Mouse (Mus musculus) monocyte, adult 5-6 weeks (primary cell): ENCODE results near the gene Mink1. TPM values are rescaled to one million over a fixed set of nuclear protein-coding genes. Genes with fewer than 3 reads are reported as not detected.

Experiments
- ATAC-seq: fragments of 153-309, 156-312 bp; replicated peaks from 2 replicates; pipeline ENCODE4 v1.8.0; 2017; ENCODE audit warnings: mild to moderate bottlenecking; ENCODE audit not compliant: low TSS enrichment, insufficient number of reproducible peaks, severe bottlenecking, poor library complexity, low FRiP score
- total RNA-seq: library from RNA; stranded (forward); fragments of 200-1000, 200-491, 200-594 nt; gene quantifications from 3 replicates; pipeline ENCODE4 v1.2.3, GENCODE M21; 2017

Gene Mink1
- total RNA-seq, 1 experiment from 2014 or later = 50.8 TPM

DNA sequence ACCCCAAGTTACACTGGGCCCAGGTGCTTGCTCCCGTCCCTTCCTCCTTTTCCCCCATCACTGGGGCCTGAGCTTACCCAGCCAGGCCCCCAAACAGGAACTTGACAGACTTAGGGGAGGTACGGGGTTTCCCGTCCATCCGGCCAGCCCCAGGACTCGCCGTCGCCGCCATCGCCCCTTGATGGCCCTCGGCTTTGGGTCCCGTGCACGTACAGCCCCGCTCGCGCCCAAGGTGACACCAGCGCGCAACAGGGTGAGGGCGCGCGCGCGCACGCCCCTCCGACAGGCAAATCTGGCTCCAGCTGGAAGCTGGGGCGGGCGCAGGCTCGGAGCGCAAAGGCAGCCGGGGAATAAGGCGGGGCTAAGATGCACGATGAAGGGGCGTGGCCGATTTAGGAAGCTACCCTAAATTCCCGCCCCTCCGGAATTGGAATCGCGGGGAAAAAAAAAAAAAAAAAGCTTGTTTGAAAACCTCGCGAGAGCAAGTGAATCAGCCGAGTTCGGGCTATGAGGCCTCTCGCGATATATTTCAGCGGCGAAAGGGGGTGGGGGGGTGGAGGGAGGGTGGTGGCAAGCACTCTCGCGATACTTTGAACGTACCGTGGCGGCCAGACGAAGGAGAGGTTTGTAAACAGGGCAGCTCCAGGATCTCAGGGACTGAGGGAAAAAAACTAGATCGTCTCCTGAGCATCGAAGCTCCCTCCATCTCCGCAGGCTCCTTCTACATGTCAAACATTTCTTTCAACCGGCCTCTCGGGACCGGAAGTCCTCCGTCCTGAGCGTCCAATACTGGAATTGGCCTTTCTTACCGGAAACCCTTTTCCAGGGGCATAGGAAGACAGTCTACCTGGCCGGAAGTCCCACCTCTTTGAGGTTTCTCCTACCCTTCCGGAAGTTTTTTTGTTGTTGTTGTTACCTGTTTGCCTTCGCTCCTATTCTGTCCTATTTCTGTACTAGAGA is 84.3 kb downstream of the Mink1 start, which contains the start of the genes Rnf167 and Slc25a11:
Gene Rnf167 (plus strand): TSS at position 545 of the 960 bp plus-strand sequence.
Gene Slc25a11 (minus strand): TSS at position 789 of the 960 bp plus-strand sequence.
- ATAC-seq = peak; percentile 76

DNA sequence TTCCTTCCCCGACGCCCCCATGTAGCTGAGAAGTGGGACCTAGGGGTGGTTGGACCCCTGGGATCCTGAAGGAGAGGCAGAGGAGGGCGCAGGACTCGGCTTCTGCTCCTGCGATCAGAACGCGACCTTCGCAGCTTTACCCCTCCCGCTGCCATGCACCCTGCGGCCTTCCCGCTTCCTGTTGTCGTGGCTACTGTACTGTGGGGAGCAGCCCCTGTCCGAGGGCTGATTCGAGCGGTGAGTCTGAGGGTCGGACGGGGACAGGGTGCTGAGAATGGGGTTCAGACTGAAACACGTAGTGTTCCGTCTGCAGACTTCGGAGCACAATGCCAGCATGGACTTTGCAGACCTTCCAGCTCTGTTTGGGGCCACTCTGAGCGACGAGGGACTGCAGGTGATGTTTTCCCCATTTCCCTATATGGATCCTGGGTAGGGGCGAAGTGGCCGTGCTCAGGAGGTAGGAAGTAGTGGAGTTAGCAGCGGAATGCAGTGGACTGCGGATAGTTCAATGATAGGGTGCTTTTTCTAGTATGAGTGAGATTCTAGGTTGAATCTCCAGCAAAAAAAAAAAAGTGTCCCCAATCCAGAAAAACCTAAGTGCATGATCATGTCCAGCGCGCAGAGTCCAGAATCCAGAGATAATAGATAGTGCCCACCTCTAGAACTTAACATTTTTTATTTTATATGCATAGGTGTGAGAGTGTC is 85.2 kb downstream of the Mink1 start:
- ATAC-seq = no peak

DNA sequence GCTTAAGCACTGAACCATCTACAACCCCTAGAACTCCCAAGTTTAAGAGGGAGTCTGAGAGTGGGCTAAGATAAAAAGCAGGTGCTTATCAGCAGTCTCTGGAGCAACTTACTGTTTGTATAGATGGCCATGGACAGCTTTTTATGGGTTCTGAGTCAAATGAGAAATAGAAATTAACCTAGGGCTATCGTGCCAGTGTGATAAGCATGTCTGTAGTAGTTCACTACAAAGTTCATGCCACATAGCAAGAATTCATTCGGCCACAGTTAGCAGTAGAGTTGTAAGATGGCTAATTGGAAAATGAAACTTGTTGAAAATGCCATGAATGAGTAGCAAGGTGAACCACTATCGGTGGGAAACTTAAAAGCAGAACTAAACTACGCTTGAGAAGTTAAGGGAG is 85.8 kb downstream of the Mink1 start:
- ATAC-seq = no peak

DNA sequence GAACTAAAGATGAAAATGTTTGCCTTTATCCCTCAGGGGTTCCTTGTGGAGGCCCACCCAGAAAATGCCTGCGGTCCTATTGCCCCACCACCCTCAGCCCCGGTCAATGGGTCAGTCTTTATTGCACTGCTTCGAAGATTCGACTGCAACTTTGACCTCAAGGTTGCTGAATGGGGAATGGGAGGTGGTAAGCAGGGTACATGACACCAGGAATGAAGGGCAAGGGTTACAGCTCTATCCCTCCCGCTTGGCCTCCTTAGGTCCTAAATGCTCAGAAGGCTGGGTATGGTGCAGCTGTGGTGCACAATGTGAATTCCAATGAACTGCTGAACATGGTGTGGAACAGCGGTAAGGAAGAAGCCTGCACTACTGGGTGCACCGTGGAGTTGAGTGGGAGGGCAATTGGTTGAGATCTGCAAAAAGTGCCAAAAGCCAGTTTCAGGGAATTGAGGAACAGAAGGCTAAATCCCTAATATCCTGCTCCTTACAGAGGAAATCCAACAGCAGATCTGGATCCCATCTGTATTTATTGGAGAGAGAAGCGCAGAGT is 86.6 kb downstream of the Mink1 start:
- ATAC-seq = no peak

DNA sequence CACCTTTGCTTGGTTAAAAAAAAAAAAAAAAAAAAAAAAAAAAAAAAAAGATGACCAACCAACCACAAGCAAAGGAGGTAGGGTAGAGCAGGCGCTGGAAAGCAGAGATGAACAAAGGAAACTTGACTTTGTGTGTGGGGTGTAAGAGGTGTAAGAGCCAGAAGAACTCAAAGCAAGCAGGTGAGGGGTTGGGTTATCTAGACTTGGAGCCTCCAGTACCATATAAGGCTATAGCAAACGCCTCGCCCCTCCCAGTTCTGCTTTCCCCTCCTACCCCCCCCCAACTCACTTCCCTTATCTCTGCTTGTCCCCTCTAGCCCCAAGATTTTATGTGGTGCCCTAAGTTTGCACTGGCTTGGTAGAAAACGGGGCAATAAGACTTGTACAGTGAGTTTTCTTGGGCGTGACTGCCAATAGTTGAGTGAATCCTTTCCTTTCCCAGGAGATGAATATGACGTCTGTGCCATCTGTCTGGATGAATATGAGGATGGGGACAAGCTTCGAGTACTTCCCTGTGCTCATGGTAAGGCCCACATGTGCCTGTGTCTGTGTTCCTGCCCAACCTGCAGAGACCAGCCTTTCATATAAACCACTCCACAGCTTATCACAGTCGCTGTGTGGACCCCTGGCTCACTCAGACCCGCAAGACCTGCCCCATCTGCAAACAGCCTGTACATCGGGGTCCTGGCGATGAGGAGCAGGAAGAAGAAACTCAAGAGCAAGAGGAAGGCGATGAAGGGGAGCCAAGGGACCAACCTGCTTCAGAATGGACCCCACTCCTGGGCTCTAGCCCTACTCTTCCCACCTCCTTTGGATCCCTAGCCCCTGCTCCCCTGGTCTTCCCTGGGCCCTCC is 87.9 kb downstream of the Mink1 start:
- no peak for ATAC-seq

DNA sequence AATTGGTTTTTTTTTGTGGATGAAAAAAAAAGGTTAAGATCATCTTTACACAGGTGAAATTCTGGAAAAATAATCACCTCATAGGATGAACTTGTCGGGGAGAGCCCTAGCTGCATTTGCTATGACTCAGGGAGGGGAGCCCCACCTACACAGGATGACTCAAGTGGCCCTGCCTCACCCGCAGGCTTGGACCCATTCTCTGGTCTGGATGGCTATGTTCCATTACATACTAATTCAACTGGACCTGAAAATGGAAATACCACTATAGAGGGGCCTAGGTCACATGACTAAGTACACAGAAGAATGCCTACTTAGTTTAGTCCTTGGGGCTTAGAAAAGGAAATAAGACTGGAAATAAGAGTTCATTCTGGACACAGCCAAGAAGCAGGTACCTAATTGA is 88.7 kb downstream of the Mink1 start:
- ATAC-seq = no peak

DNA sequence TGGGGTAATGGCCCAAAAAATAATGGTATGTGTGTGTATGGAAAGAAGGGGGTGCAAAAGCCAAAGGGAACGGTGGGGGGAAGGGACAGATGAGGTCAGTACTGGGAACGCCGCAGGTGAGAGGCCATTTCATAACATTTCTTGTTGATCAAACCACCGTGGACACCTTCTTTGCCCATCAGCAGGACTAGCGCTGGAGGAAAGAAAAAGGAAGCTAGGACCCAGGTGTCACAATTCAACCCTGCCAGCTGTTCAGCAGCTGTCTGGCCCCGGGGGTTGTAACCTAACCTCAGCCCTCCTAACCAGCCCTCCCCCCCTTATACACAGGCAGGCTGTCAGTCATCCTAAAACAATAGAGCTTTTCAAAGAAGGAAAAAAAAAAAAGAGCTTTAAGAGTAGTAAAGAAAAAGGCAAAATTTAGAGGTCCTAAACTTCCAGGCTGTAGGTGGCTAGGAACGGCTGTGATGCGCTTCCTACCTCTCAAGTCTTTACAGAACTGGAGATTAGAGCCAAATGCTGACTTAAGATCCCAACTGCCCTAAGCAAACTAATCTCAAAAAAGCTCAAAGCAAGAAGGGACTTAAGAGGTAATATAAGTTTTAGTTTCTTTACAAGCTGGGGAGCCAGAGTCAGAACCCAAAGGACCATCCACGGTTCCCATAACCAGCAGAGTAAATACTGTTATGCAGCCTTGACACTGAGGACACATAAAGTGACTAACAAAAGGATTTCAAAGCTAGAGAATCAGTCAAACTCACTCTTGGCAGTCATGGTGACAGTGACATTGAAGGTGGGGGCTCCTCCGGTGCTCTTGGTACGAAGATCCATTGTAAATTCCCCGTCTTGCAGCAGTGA is 89.6 kb downstream of the Mink1 start:
- ATAC-seq = no peak

DNA sequence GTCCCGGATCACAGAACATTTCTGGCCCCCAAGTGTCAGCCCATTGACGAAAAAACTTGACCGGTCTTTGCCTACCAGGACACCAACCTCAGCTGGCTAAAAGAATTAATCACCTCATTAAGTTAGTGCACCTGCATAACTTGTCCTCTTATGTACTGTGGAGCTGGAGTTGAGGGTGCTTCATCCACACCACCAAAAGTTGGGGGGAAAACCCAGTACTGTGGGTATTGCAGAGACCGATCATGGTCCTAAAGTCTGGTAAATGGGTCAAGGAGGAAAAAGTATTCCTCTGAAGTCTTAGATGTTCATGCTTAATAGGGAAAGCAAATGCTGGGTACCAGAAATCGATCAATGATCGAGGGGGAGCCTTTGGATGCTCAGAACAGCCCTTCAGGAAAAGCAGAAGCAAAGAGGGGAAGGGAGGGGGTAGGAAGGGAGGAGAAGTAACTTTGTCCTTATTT is 90.2 kb downstream of the Mink1 start:
- no peak; the same call in 1 of the 2 replicates for ATAC-seq

DNA sequence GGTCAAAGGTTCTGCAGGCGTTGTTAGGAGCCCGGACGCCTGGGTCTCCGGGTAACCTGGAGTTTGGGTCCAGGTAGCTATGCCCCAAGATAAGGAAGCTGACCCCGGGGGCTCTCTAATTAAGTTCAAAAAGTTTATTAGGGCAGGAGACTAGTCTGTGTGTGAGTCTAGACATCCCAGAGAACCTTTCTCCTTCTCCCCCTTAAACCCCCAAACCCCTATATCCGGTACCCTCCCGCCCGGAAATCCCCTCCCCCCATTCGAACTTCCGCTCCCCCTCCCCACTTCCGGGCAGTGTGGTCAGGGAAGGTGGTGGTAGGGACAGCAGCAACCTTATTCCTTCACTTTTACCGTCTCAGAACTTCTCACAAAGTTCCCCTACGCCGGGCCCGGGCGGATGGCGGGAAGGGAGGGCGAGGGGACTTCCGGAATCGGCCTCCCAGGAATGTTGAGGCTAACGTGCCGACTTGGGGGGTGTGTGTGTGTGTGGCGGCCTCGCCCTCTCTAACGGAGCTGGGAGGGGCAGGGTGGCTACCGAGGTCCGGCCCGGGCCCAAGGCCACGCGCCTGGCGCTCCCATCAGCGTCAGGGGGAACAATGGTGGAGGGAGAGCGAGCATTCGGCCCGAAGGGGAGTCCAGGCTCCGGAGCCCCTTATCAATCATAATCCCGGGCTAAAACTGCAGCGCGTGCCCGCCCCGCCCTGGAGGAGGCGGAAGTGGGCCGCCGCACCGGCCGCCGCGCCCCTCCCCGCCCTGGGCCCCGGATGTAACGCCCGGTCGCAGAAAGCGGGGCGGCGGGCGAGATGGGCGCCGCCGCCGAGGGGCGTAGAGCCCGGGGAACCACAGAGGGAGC is 90.9 kb downstream of the Mink1 start:
- ATAC-seq = no peak

DNA sequence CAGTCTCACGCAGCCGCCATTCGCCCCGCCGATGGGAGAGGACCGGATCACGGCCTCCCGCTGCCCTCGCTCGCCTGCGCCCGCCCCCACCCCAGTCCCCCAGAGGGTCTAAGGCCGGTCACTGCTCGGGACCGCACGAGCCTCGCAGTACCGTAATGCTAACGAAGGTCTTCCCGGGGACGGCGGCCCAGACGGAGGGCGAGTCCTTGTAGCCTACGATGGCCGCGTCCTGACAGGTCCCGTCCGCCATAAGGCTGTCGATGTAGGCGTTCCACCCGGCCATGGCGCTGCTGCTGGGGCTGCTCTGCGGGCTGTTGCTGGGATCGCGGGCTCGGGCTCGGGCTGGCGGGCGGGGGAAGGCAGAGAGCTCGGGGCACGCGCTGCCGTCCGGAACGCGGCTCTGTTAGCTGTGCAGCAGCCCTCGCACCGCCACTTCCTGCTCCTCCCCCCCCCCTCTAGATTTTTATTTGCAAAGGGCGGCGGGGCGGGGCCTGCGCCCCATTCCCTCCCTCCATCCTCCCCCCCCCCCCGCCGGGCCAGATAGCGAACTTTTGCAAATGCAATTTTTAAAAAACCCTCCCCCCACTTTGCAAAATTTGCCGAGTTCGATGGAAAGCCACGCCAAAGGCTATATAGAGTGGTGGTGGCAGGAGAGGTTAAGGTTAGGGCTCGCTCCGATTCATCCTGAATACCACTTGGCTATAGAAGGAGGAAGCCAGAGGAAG is 91.7 kb downstream of the Mink1 start, which contains the start of gene Pfn1:
Gene Pfn1 (minus strand): TSS at position 447 of the 725 bp plus-strand sequence.
- peak; percentile 38; the same call in 1 of the 2 replicates for ATAC-seq

DNA sequence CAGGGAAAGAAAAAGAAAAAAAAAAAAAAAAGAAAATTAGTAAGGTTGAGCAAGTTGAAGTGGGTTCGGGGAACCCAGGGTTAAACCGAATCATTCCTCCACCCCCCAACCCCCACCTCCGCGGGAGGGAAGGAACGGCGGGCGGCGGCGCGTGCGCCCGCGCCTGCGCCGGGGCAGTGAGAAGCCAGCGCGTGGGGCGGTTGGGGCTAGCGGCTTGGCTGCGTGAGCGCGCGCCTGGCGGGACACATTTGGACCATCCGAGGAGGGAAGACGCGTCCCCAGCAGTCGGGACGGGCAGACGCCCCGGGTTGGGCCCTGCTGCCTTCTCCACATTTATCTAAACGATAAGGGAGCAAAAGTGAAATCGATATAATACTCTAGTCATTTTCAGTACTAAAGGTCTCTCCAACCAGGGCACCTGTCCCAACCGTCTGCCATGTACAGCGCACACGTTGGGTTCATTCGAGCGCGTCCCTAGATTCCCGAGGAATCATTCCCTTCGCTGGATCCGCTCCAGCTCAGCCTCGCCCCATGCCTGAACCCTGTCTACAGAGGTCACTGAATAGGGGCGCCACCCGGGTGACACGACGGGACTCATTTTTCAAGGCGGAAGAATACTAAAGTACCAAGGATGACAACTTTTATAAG is 92.4 kb downstream of the Mink1 start:
- 0 out of 2 replicates have a peak, but pooled peaks have one; percentile 9 for ATAC-seq

DNA sequence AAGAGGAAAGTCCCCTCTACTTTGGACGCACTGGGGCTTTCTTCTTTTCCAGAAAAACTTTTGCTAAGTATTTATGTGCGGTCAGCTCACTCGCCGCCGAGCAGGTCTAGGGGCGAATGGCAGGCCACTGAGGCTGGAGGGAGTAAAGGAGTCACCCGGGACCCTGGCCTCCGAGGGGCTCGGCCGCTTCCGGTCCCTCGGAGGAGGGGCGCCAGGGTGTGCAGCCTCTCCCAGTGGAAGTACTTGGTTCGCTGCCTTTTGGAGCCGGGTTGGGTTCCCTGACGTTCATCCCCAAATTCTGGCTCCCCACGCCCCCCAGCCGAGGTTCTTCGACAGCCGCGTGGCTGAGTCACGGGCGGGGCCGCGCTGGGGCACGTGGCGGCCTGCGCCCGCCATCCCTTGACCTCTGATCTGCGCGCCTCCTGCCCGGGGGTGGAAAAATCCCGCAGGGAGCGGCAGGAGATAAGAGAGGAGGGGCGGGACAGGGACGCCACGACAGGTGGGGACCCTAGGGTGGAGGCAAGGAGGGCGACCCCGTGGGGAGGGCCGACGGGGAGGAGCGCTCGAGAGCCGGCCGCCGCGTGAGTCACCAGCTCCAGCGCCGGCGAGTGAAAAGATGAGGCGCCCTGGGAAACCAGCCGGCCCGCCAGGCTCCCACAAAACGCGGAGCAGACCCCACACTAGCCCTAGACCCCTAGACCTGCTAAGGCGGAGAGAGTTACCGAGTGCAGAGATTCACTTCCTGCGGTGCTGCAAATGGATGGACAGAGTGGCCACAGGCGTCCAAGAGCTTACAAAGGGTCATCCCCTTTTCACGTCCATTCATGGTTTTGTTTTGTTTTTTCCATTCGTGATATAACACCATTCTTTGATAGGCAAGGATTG is 93.1 kb downstream of the Mink1 start:
- ATAC-seq = no peak

DNA sequence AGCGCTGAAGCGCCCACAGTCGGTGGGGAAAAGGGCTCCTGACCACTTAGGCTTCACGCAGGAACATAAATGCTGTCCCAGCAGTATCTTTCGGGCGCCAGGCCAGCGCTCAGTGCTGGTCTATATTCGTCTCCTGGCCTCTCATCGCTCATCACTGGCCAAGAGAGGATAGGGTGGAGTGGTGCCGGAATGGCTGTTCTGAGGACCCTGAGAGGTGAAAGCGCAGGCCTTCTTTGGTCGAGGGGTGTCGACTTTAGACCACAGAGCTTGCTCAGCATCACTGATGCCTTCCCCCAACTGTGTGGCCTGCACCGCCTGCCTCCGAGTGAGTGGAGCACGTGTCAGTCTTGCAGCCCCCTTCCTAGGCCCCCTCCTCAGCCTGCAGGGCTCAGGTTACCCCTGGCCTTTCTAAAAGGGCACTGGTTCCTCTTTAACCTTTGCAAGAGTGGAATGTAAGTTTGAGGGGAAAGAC is 93.8 kb downstream of the Mink1 start:
- ATAC-seq = no peak

DNA sequence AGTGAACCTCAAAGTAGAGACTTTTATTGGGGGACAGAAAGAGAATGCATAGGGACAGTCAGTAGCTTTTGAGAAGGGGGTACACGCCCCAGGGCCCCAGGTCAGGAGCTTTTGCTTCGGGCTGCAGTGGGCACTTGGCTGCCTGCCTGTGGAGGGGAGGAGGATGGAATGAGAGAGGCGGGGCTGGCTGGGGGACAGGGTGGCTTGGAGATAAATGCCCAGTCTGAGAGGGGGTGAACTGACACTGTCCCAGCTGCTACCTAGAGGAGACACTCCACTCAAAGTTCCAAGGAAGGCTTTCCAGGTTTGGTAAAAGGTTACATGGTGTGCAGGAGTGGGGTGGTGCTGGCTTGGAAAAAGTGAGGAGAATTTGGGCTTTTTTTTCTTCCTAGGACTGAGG is 94.3 kb downstream of the Mink1 start, which contains the start of gene Eno3:
Gene Eno3 (plus strand): TSS at position 239 of the 400 bp plus-strand sequence.
- ATAC-seq = no peak
